16 mouse cellular contexts compared by ENCODE assay signal in the genomic region with DNA sequence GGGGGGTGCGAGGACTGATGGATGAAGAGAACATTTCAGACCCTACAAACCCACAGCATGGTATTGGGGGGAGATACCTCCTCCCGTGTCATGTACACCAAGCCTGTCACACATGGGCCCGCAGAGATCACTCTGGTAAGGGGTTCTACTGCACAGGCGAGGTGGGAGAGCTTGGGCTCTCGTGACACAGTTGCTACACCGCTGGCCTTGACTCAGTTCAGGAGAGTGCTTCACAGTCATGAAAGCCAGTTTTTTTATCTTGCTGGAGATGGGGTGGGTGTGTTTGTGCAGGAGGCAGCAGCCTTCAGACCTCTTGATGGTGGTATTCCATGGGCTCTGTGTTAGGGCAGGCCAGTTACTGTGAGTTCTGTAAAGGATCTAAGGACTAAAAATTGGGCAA.
"Had no signal": no experiment of that assay in that cellular context is flagged by ENCODE, and none has a peak within 500 bp of the region (broad histone marks: within the 10 kb centered on the region; RNA-seq: fewer than 3 reads in every experiment).

No protein-coding gene starts in this region.

- H3K4me1 ChIP-seq: neural tube, embryonic 13.5 days; neural tube, embryonic 15.5 days; stomach, embryonic 15.5 days had no signal

- H3K9me3 ChIP-seq: neural tube, embryonic 13.5 days; neural tube, embryonic 15.5 days; stomach, embryonic 15.5 days had no signal

- H3K27ac ChIP-seq: neural tube, embryonic 13.5 days; neural tube, embryonic 15.5 days; stomach, embryonic 15.5 days; stomach, postnatal 0 days had no signal

- H3K9ac ChIP-seq: neural tube, embryonic 13.5 days; neural tube, embryonic 15.5 days; stomach, embryonic 15.5 days had no signal

- H3K36me3 ChIP-seq: neural tube, embryonic 13.5 days; neural tube, embryonic 15.5 days; stomach, embryonic 15.5 days had no signal

- H3K27me3 ChIP-seq: neural tube, embryonic 13.5 days; neural tube, embryonic 15.5 days; stomach, embryonic 15.5 days had no signal

- DNase-seq: retina, postnatal 1 day; right cerebral cortex, adult 18-20 months; right cerebral cortex, postnatal 14 days; right cerebral cortex, postnatal 25 days; right cerebral cortex, postnatal 4 days; spleen, adult 18-20 months; thymus, adult 18-20 months; thymus, adult 2 months; thymus, postnatal 14 days; thymus, postnatal 25 days; thymus, postnatal 36 days; thymus, postnatal 4 days had no signal

- H3K4me3 ChIP-seq: neural tube, embryonic 13.5 days; neural tube, embryonic 15.5 days; stomach, embryonic 15.5 days had no signal

- H3K4me2 ChIP-seq: neural tube, embryonic 13.5 days; neural tube, embryonic 15.5 days; stomach, embryonic 15.5 days had no signal
